Mouse (Mus musculus) midbrain, embryonic 13.5 days (tissue): ENCODE data around the gene Tacc2. TPM values are rescaled to one million over a fixed set of nuclear protein-coding genes. Genes with fewer than 3 reads are reported as not detected.

ENCODE experiments used
- ATAC-seq: fragments of 200-750 bp; cut with Nextera tagmentation; 2 replicates; pipeline ENCODE4 v1.8.0; 2017; ENCODE audit warnings: mild to moderate bottlenecking, moderate TSS enrichment, moderate library complexity
- H3K27ac ChIP-seq: fragments of 300-500 bp; sonication (generic); 2 replicates; pipeline ENCODE4 v1.5.1; 2015; ENCODE audit warnings: inconsistent platforms, mild to moderate bottlenecking, moderate library complexity
- H3K27me3 ChIP-seq: fragments of 300-500 bp; sonication (generic); 2 replicates; pipeline ENCODE4 v1.6.1; 2015; ENCODE audit warnings: mild to moderate bottlenecking, inconsistent platforms
- H3K36me3 ChIP-seq: fragments of 300-500 bp; sonication (generic); 2 replicates; pipeline ENCODE4 v1.6.1; 2015; ENCODE audit warnings: mild to moderate bottlenecking, inconsistent platforms
- H3K4me1 ChIP-seq: fragments of 300-500 bp; sonication (generic); replicated peaks from 2 replicates; pipeline ENCODE4 v1.6.1; 2015; ENCODE audit warnings: inconsistent platforms
- H3K4me2 ChIP-seq: fragments of 300-500 bp; sonication (generic); replicated peaks from 2 replicates; pipeline ENCODE4 v1.6.1; 2015; ENCODE audit warnings: moderate library complexity, mild to moderate bottlenecking, inconsistent platforms
- H3K4me3 ChIP-seq: fragments of 300-500 bp; sonication (generic); replicated peaks from 2 replicates; pipeline ENCODE4 v1.5.1; 2015; ENCODE audit warnings: mild to moderate bottlenecking, inconsistent platforms
- H3K9ac ChIP-seq: fragments of 300-500 bp; sonication (generic); replicated peaks from 2 replicates; pipeline ENCODE4 v1.6.1; 2015; ENCODE audit warnings: mild to moderate bottlenecking, inconsistent platforms
- H3K9me3 ChIP-seq: fragments of 300-500 bp; sonication (generic); 2 replicates; pipeline ENCODE4 v1.6.1; 2016; ENCODE audit warnings: mild to moderate bottlenecking, inconsistent platforms
- WGBS: fragments of 180-500 bp; shearing (Covaris S2); methylation state at CpG from one replicate; pipeline ENCODE4 v1.1.7; 2015; 5-methylcytosine and 5-hydroxymethylcytosine counted together
- polyA plus RNA-seq: library from polyadenylated mRNA; unstranded; fragments of >200 nt; fragmentation: Nextera tagmentation; extraction: Ambion mirVana; gene quantifications from 2 replicates; pipeline ENCODE4 v1.2.1, GENCODE M21; 2015

The Tacc2 gene
- polyA plus RNA-seq, 1 experiment from 2014 or later: 70.8 TPM

DNA sequence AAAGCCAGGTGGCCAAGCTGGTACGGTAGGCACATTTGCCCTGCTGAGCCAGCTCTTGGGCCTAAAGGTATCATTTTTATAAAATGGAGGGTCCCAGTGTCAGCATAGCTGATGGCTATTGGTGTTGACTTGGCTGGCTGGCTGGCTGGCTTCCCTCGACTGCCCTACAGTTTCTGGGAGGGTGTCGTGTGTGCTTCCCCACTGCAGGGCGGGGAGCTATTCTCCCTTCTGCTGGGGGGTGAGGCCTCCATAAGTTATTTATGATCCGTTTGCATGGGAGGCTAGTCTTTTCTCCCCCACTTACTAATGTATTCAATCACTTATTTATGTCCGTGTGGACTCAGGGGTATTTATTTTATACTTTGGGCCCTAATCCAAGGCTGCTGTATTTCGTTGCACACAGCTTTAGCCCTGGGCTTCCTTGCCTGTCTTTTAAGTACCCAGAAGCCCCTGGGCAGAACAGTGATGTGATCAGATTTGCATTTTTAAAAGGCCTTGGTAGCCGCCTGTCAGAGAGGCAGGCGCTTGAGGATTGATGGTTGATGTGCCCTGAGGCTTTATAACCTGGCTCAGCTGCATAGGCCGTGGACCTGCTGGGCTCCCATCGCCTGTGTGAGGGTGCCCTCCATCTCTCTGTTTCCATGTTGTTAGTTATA, 99.8 kb downstream of the Tacc2 start:
- Histone ChIP-seq H3K27me3 (no peaks in the 10 kb centered on the region), H3K36me3 (no peaks in the 10 kb centered on the region), H3K27ac (peak overlapping the region; percentile 84), H3K9me3 (no peaks in the 10 kb centered on the region), H3K9ac (no peak overlapping the region), H3K4me2 (no peak overlapping the region), H3K4me1 (peaks cover 34% of the 10 kb centered on the region), H3K4me3 (no peak overlapping the region)
- WGBS: 53% methylated on average over 11 of the region's 11 CpGs
- ATAC-seq: peak; percentile 83

DNA sequence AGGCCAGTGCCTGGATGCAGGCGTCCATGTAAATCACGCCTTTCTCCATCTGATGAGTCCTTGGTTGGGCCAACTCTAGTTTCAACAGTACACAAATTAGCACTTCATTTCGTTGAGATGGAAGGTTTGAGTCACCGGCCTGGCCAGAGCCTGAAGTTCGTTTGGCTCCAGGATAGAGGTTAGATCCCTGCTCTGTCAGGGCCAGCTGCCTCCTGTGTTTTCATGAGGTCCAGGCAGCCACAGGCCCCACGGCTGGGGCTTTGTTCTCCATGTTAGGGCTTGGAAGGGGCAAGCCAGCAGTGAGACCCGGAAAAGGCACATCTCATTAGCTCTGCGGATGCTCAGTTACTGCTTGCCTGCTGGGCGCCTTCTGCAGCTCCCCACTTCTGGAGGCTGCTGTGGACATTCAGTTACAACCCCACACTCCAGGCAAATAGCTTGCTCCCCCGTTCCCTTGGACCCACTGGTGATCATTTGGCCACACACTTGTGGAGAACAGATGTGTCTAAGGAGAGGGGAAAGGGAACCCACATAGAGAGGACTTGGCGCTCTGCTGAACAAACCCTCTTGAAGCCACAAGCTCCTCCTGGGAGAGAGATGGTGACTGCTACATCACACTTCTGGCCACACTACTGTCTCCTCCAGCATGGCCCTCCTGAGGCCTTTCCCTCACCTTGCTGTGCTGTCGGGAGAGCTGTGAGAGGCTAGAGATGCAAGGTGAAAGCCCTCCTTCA, 100.5 kb downstream of the Tacc2 start:
- Histone ChIP-seq H3K9ac (no peak overlapping the region), H3K4me1 (peaks cover 34% of the 10 kb centered on the region), H3K9me3 (no peaks in the 10 kb centered on the region), H3K27me3 (no peaks in the 10 kb centered on the region), H3K36me3 (no peaks in the 10 kb centered on the region), H3K4me3 (no peak overlapping the region), H3K4me2 (no peak overlapping the region), H3K27ac (peak overlapping the region; percentile 84)
- peak; percentile 31 for ATAC-seq
- WGBS: 66% methylated on average over 12 of the region's 12 CpGs

DNA sequence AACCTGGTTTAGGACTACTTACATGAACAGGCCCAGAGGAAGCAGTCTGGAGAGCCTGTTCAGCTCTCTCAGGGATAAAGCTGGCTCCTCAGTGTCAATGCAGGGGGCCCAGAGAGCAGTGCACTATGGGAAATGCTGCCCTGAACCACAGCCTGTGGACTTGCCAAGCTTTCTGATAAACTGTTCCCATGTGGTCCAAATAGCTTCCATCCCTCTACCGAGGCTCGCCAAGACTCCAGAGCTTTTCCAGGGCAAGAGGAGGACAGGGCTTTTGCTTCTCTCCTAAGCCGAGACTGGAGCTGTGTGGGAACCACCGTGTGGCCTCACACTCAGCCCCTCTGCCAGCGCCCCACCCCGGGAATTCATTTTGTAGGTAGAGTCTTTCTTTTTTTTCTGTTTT, 101.2 kb downstream of the Tacc2 start:
- Histone ChIP-seq H3K27ac (peak overlapping the region; percentile 84), H3K36me3 (no peaks in the 10 kb centered on the region)
- ATAC-seq: no peak

DNA sequence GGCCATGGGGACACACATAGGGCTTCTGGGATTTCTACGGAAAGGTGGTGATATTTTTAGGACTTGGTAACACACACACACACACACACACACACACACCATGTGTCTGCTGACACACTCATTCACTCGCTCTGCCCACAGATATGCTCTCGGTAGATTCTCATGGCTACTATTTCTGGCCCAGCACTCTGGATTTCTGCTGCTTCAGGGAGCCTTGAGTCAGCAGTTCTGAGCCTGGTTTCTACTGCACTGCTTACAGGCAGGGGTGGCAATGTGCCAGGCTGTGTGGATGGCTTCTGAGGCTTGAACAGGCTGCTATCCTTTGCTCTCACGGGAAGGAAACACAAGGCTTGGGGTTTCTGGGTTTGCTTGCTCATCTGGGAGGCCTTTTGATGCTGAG, 104.6 kb downstream of the Tacc2 start:
- Histone ChIP-seq H3K9me3 (no peaks in the 10 kb centered on the region), H3K9ac (0 out of 2 replicates have a peak overlapping the region, but pooled peaks have one; percentile 36), H3K27ac (peak overlapping the region; percentile 7; the same call in 1 of the 2 replicates), H3K27me3 (no peaks in the 10 kb centered on the region), H3K4me1 (peaks cover 18% of the 10 kb centered on the region), H3K36me3 (no peaks in the 10 kb centered on the region), H3K4me3 (no peak overlapping the region), H3K4me2 (no peak overlapping the region)
- 83% methylated on average over 4 of the region's 4 CpGs for WGBS
- ATAC-seq: no peak

More for the DNA sequence above, 101.2 kb downstream of the Tacc2 start:
- no peak overlapping the region for H3K9ac ChIP-seq
- no peaks in the 10 kb centered on the region for H3K9me3 ChIP-seq
- no peak overlapping the region for H3K4me3 ChIP-seq
- H3K4me2 ChIP-seq: no peak overlapping the region
- H3K4me1 ChIP-seq: peaks cover 30% of the 10 kb centered on the region
- no peaks in the 10 kb centered on the region for H3K27me3 ChIP-seq
- WGBS: 94% methylated on average over 6 of the region's 6 CpGs

DNA sequence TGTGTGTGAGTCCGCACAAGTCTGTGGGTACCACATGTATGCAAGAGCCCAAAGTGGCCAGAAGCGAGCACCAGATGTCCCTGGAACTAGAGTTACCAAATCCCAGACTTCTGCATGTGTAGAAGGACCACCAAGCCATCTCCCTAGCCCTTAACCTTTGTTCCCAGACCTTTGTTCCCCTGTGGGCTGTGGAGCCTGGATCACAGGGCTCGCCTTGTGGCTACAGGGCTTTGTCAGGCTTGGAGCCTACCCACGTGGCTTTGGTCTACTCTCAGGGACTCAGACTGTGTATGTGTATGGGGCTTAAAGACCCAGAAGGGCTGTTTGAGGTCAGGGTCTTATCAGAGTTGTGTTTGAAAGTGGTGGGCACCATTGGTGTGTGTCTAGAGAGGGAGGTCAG, 111.4 kb downstream of the Tacc2 start:
- H3K9me3 ChIP-seq: no peaks in the 10 kb centered on the region
- H3K4me3 ChIP-seq: no peak overlapping the region
- peaks cover 13% of the 10 kb centered on the region for H3K4me1 ChIP-seq
- H3K4me2 ChIP-seq: no peak overlapping the region
- no peaks in the 10 kb centered on the region for H3K27me3 ChIP-seq
- H3K27ac ChIP-seq: no peak overlapping the region
- no peak for ATAC-seq
- H3K9ac ChIP-seq: no peak overlapping the region
- no peaks in the 10 kb centered on the region for H3K36me3 ChIP-seq
- WGBS: 78% methylated on average over 4 of the region's 4 CpGs

DNA sequence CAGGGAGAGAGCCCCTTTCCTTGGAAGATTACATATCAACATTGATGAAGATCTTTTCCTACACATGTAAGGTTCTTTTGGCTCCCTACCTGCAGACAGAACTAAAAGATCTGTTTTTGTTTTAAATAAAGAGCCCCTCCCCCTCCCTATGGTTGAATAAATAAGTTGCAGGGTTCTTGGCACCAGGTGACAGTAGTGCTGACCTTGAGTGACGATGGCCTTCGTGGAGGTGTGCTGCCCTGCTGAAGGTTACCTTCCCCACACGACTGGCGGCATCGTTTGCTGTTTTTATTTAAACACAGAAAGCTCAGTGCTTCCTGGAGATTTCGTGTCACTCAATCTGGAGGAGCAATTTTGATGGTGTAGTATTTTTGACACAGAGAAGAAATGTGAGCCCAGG, 113.6 kb downstream of the Tacc2 start:
- no peak for ATAC-seq
- Histone ChIP-seq H3K4me3 (no peak overlapping the region), H3K4me1 (peaks cover 36% of the 10 kb centered on the region), H3K4me2 (no peak overlapping the region), H3K27me3 (no peaks in the 10 kb centered on the region), H3K36me3 (no peaks in the 10 kb centered on the region), H3K27ac (no peak overlapping the region), H3K9ac (peak overlapping the region; percentile 5; the same call in 1 of the 2 replicates), H3K9me3 (no peaks in the 10 kb centered on the region)
- 87% methylated on average over 6 of the region's 6 CpGs for WGBS

DNA sequence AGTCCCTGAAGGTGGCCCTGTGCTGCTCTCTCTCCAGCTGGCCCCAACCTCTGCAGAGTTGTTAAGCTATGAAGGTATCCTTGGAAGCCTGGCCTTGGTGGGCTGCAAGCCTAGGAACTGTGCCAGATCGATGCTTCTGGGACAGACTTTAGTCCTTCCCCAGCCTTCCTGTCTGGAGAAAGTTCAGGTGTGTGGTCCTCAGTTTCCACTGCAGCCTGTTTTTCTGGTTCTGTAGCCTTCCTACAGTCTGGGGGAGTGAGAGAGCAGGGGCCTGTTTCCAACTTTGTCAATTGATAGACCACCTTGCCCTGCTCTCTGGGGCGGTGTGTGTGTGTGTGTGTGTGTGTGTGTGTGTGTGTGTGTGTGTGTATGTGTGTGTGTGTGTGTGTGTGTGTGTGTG, 114.7 kb downstream of the Tacc2 start:
- Histone ChIP-seq H3K9me3 (no peaks in the 10 kb centered on the region), H3K4me2 (peak overlapping the region; percentile 88), H3K36me3 (no peaks in the 10 kb centered on the region), H3K4me3 (peak overlapping the region; percentile 92), H3K27ac (peak overlapping the region; percentile 100), H3K4me1 (peaks cover 47% of the 10 kb centered on the region), H3K9ac (peak overlapping the region; percentile 99; the same call in 1 of the 2 replicates), H3K27me3 (no peaks in the 10 kb centered on the region)
- WGBS: 38% methylated on average over 2 of the region's 2 CpGs
- peak; percentile 3; the same call in 1 of the 2 replicates for ATAC-seq

DNA sequence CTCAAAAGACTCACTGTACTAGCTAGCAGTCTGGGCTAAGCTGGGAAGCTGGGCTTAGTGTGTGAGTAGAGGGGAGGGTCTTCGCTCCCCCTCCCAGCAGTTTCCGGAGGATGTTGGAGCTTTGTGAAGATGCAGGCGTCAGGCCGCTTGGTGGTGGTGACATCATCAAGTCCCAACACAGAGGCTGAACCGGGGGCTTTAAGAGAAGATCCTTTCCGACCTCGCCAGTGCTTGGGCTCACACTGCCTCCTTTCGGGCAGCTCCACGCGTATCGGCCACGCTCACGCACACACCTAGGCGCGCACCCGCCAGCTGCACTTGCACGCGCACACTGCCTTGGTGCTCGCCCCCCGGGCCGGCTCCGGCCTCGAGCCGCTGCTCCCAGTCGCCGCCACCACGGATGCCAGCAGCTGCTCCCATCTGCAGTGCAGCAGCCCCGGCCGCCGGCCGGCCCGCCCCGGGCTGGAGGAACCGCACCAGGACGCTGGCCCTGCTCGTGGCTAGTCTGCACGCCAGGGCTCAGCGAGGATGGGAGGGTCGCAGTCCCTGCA, 115.2 kb downstream of the Tacc2 start:
- peak; percentile 92 for ATAC-seq
- H3K9ac ChIP-seq: peak overlapping the region; percentile 99
- H3K27ac ChIP-seq: peak overlapping the region; percentile 100
- no peaks in the 10 kb centered on the region for H3K27me3 ChIP-seq
- H3K4me1 ChIP-seq: peaks cover 52% of the 10 kb centered on the region
- peak overlapping the region; percentile 92 for H3K4me3 ChIP-seq
- no peaks in the 10 kb centered on the region for H3K36me3 ChIP-seq
- peak overlapping the region; percentile 88 for H3K4me2 ChIP-seq
- under 1% methylated on average over 39 of the region's 39 CpGs for WGBS
- H3K9me3 ChIP-seq: no peaks in the 10 kb centered on the region

DNA sequence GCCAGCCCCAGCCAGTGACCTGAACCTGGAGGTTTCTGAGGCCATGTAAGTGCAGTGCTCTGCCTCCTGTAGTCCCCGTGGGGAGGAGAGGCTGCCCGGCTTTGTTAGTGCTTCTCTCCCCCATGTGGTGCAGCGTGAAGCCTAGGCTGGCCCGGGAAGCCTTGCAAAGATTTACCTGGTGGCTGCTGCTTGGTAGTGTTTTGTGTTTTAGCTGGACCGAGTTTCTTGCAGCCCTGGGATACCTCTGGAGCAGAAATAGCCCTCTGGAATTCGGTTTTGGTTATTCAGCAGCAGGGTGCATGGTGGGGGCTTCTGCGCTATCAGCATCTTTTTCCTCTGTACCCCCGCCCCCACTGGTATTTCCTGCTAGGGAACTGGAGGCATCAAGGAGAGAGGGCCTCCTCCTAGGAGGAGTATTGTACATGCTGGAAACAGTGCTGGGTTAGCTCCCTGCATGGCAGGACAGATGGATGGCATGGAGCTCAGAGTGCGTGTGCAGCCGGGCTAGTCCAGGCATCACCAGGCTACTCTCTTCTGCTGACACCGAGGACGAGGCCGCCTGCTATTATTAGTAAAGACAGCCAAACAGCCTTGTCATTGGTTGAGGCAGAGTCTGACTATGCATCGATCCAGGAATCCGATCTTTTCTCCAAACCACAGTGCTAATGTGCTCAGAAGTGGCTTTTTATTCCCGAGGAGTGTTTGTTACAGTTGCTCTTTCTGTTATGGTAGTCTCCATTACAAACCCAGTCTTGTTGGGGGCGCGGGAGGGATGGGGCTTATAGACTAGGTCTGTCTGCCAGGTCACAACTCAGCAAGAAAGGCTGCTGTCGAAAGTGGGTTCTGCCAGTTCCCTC, 115.9 kb downstream of the Tacc2 start:
- Histone ChIP-seq H3K9ac (peak overlapping the region; percentile 99), H3K4me3 (peak overlapping the region; percentile 92), H3K36me3 (no peaks in the 10 kb centered on the region), H3K27ac (peak overlapping the region; percentile 100), H3K4me2 (peak overlapping the region; percentile 88), H3K27me3 (no peaks in the 10 kb centered on the region), H3K9me3 (no peaks in the 10 kb centered on the region), H3K4me1 (peaks cover 59% of the 10 kb centered on the region)
- 1% methylated on average over 19 of the region's 19 CpGs for WGBS
- ATAC-seq: peak; percentile 51

DNA sequence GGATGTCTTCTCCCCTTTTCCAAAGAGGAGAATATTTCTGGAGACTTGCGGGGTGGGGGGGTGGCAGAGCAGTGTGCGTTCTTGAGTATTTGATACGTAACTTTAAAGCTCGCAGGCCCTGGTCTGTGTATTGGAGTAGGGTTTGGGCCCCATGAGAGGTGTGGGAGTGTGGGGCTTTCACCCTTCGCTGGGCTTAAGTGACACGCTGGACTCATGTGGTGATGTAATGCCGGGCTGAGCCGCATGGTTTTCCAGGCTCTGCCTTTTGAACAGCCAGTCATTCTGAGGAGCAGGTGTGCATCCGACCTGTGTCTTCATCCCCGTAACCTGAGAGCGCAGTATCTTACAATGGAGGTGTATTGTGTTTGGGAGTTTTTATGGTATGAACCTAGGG, 116.6 kb downstream of the Tacc2 start:
- H3K36me3 ChIP-seq: no peaks in the 10 kb centered on the region
- H3K27ac ChIP-seq: peak overlapping the region; percentile 100
- WGBS: 9% methylated on average over 11 of the region's 11 CpGs
- peak overlapping the region; percentile 88 for H3K4me2 ChIP-seq
- no peaks in the 10 kb centered on the region for H3K27me3 ChIP-seq
- H3K9me3 ChIP-seq: no peaks in the 10 kb centered on the region
- H3K4me1 ChIP-seq: peaks cover 65% of the 10 kb centered on the region
- peak overlapping the region; percentile 92 for H3K4me3 ChIP-seq
- peak overlapping the region; percentile 99 for H3K9ac ChIP-seq
- no peak for ATAC-seq

DNA sequence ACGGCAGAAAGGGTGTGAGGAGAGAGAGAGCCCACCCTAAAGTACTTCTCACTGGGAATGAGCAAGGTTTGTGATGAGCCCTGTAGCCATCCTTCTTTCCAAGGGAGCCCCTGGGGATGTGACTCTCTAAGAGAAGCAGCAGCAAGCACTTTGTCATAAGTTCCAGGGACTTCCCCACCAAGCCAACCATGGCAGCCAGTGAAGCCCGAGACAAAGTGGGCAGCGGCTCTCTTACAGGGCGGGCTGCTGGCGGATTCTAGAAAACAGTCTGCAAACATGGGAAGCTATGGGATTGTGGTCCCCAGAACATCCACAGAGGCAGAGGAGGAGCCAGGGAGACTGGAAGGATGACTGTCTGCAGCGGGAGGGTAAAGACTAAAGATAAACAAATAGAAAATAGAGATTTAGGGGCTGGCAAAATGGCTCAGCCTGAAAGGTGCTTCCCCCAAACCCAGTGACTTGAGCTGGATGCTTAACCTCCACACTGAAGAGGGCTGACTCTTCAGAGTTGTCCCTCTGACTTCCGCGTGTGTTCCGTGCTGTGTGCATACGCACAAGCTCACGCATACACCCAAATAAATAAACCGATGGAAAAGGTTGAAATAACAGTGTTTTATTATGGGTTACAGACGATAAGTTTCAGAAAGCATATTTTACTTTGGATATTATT, 118.6 kb downstream of the Tacc2 start:
- Histone ChIP-seq H3K4me3 (peak overlapping the region; percentile 92), H3K36me3 (peaks cover 15% of the 10 kb centered on the region), H3K27me3 (no peaks in the 10 kb centered on the region), H3K27ac (peak overlapping the region; percentile 4), H3K9me3 (no peaks in the 10 kb centered on the region), H3K4me2 (peak overlapping the region; percentile 88), H3K4me1 (peaks cover 68% of the 10 kb centered on the region), H3K9ac (peak overlapping the region; percentile 99)
- WGBS: 70% methylated on average over 13 of the region's 13 CpGs
- no peak for ATAC-seq
